Mouse (Mus musculus) frontal cortex, adult 2 months (tissue): ENCODE results near the gene 1810049J17Rik. TPM values are rescaled to one million over a fixed set of nuclear protein-coding genes. Genes with fewer than 3 reads are reported as not detected.
"Not testable (repeated sequence)": the region's sequence is repeated elsewhere in the genome, so short reads cannot be mapped to it uniquely, and the experiment has no call there.

ENCODE experiments used
- DNase-seq, 2 experiments: peaks; one replicate each; pipeline ENCODE4 v3.0.0; 2022; ENCODE audit warnings: low spot score in 1 of 2; ENCODE audit errors: extremely low spot score in 1 of 2
- polyA plus RNA-seq: library from polyadenylated mRNA; depleted of rRNA; stranded (reverse); fragments of >200 nt; gene quantifications from 2 replicates; pipeline ENCODE4 v1.2.3, GENCODE M21; 2012; rRNA removed

The 1810049J17Rik gene
- 0.34 TPM in 1 of 2 replicates, not detected in the other for polyA plus RNA-seq

GRCm38 (mm10) chr15:12321788-12322621, at the start of gene 1810049J17Rik:
TSS of gene 1810049J17Rik (minus strand) at chr15:12321899.
- DNase-seq: peak in 1 of 2 experiments; percentile 19

GRCm38 (mm10) chr15:12371183-12371582, 49.5 kb upstream of the 1810049J17Rik start:
- DNase-seq: peak; percentile 46 to 89

DNA sequence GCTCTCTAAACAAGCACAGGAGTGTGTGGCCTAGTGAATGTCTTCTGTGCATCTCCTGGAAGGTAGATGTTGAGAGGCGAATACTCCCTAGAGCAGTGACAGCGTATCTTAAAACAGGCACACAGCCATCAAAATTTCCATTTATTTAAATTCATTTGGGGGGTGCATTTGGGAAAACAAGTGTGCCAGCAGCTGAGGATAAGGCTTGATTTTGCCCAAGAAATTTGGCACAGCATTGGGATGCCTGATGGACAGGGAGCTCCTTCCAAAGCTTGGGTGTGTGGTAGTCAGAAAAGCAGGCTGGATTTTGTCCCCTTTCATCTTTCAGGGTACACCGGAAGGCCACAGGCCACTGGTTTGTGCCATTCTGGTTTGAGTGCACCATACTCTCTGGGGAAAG, 48.4 kb upstream of the 1810049J17Rik start:
- DNase-seq: no peak

GRCm38 (mm10) chr15:12368850-12369249, 47.2 kb upstream of the 1810049J17Rik start:
- DNase-seq: no peak

- DNase-seq: no peak
Observed at GRCm38 (mm10) chr15:12368357-12368756, 46.7 kb upstream of the 1810049J17Rik start.

DNA sequence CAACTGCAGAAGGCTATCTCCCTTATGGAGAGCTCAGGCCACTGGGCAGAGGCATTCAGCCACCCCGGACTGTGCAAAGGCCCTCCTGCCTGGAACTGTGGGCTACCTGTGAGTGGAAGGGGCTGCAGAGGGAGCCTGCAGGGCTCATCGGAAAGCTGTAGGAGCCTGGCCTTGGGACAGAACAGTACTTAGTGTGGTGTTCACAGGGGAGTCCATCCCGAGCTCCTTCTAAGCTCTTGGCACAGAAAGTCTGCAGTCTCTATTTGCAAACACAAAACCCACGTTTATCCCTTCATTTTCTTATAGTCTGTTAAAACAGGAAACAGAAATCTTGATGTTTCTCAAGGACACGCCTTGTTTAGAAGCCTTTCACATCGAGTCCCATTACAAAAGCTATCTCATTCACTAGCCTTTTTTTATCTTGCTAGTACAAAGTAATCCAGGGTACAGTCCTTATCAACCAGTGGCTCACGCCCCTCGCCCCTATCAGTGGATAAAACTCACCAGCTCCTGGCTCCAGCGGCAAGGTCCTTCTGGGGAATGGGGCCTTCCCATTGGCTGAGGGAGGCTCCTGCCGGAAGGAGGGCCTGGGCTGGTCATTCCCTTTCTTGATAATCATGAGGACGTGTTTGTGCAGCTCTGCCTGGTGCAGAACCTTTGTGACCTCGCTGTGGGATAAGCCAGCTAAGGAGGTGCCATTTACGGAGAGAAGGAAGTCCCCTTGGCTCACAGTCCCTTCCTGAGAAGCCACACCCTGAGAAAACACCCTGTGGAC, 45.8 kb upstream of the 1810049J17Rik start:
- no peak for DNase-seq

DNA sequence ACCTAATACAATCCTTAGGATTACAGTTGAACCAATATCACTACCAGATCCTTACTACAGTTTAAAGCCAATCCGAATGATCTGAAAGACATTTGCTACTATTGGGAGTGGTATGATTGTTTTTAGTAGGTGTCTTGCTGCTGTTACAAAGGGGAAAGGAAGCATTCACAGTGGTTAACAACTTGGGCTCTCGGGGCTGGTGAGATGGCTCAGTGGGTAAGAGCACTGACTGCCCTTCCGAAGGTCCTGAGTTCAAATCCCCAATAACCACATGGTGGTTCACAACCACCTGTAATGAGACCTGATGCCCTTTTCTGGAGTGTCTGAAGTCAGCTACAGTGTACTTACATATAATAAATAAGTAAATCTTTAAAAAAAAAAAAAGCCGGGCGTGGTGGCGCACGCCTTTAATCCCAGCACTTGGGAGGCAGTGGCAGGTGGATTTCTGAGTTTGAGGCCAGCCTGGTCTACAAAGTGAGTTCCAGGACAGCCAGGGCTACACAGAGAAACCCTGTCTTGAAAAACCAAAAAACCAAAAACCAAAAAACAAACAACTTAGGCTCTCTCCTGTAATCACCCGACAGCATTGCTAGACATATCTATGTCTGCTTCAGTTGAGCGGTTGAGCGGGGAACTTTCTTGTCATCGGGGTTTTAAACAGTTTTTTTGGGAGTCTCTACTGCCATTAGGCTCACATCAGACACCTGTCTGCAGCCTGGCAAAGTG, 45.0 kb upstream of the 1810049J17Rik start:
- not testable (repeated sequence) for DNase-seq

DNA sequence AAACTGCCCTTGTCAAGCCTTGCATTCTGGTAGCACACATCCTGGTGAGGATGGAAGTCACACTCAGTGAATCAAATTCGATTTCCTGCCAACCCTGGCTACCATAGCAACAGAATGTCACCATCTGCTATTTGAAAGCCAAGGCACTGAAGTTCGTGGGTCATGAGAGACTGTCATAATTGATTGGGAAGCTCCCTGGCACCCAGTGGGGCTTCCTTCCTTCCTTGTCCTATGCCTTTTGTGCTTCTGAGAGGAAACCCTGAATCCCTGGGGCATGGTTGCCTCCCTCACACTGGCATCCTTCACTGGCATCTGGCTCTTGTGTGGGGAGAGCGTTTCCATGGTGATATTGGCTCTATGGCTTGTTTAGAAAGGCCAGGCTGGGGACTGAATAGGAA, 44.4 kb upstream of the 1810049J17Rik start:
- DNase-seq: peak; percentile 35 to 74

GRCm38 (mm10) chr15:12365416-12366071, 43.8 kb upstream of the 1810049J17Rik start:
- DNase-seq: no peak

DNA sequence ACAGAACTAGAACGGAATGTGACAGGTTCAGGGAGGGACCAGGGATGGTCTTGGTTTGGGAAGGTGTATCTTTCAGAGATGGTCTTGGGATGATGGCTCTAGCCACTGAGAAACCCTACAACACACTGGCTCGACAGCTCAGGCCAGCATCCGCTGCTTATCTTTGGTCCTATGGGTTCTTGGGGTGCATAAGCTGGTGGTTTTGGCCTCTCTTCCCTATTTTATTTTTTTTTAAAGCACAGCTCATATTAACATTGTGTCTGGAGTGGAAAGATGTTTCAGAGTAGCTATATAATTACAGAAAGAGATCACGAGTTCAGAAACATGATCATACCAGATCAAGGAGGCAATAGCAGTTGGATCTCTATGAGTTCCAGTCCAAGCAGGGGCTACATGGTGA, 42.4 kb upstream of the 1810049J17Rik start:
- DNase-seq: no peak

GRCm38 (mm10) chr15:12362701-12363040, 41.0 kb upstream of the 1810049J17Rik start:
- peak; percentile 36 to 63 for DNase-seq

- DNase-seq: no peak
Observed at GRCm38 (mm10) chr15:12362001-12362700, 40.5 kb upstream of the 1810049J17Rik start.

- DNase-seq: no peak
Observed at GRCm38 (mm10) chr15:12360519-12361212, 39.0 kb upstream of the 1810049J17Rik start.

DNA sequence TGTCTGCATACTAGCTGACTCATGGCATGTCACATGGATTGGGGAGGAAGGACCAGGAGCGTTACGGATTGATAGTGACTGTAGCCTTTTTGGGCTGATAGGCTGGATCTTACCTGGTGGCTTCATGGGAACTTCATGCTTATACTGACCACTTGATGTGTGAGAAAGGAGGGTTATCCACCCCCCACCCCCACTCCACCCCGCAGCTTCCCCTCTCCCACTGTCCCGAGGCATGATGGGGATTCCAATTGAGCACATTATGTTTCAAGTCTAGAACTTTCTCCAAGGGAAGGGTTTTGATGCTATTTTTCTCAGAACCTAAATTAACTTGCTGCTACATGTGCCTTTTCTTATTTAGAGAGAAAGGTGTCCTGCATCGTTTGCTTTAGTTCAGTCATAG, 36.7 kb upstream of the 1810049J17Rik start:
- no peak for DNase-seq

DNA sequence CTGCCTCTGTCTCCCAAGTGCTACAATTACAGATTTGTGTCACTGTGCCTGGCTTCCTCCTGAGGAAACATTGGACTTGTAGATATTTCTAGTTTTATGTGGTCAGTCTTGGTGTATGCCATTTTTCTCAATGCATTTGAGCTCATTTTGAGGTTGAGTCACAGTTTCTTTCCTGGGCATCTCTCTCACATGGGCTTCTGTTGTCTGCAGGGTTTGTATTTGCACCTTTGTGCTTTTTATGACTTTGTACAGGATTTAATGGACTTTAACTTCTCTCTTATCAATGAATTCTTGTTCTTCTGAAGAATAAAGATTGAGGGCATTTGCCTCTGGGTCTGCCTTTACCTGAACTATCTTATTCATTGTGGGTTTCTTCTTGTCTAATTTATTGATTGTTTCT, 35.8 kb upstream of the 1810049J17Rik start:
- DNase-seq: no peak

DNA sequence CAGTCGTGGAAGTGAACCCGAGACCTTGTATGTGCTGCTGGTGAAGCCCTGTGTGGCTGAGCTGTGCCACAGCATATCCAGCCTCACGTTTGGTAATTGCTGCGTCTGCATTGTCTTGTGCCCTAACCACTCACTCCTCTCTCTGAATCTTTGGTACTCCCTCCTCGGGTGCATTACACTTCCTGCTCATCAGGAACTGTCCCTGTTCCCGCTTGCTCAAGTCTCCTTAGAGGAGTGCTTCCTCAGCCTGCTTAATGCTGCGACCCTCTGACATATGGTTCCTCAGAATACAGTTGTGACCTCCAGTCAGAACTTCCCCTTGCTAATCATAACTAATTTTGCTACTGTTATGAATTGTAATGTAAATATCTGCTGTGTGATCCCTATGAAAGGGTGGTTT, 34.2 kb upstream of the 1810049J17Rik start:
- DNase-seq: no peak

- no peak for DNase-seq
Observed at GRCm38 (mm10) chr15:12355261-12355660, 33.6 kb upstream of the 1810049J17Rik start.

GRCm38 (mm10) chr15:12354281-12354810, 32.6 kb upstream of the 1810049J17Rik start:
- DNase-seq: no peak

DNA sequence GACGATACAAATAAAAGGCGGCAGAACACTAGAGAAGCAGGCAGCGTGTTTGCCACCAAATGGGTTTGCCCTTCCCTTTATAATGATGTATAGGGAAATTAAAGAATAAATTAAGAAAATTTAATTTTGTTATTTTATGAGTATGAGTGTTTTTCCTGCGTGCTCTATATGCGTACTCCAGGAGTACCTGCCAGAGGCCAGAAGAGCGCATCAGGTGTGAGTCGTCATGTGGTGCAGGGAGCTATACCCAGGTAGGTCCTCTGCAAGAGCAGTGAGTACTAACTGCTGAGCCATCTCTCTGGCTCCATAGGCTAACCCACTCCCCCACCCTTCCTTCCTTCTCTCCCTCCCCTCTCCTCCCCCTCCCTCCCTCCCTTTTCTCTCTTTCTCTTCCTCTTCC, 29.8 kb upstream of the 1810049J17Rik start:
- no peak for DNase-seq
